Mouse (Mus musculus): Measurements from ENCODE around the gene Spata19. TPM values are rescaled to one million over a fixed set of nuclear protein-coding genes. Genes with fewer than 3 reads are reported as not detected.

The Spata19 gene
- not detected in 2 replicates for polyA plus RNA-seq (2015; fragmentation: Nextera tagmentation; extraction: Ambion mirVana)

DNA sequence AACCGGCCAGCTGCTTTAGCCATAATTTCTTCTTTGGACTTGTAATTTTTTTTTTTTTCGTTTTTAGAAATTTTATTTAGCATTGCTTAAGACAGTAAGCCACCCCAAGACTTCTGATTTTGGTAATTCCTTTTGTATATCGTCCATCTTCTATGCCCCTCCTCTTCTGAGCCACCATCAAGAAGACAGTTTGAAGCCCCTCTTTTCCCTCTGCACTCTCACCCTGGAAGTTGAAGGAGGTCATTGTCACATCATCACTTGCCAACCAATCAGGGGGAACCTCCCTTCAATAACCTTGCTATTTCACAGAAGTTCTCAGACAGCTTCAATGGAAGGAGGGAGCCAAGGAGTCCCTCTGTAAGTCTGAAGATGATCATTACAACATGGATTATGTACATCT is at the start of gene Spata19:
Gene Spata19, plus strand, starts transcription at position 301 of the 400 bp plus-strand sequence.

Other genes starting within 250 kb of the Spata19 start
- gene Jam3, start 241.4 kb upstream of the Spata19 start, polyA plus RNA-seq (2015; fragmentation: Nextera tagmentation; extraction: Ambion mirVana) = 54.0 and 62.8 TPM in 2 replicates
- gene Igsf9b, start 97.6 kb upstream of the Spata19 start, polyA plus RNA-seq (2015; fragmentation: Nextera tagmentation; extraction: Ambion mirVana) = 2.5 and 3.2 TPM in 2 replicates